Mouse (Mus musculus) thymus, postnatal 0 days (tissue): ENCODE measurements around the gene B3gnt3. TPM values are rescaled to one million over a fixed set of nuclear protein-coding genes. Genes with fewer than 3 reads are reported as not detected.

Experiments
- DNase-seq: peaks from one replicate; pipeline ENCODE4 v3.0.0-alpha.2; 2015; ENCODE audit warnings: low spot score
- polyA plus RNA-seq: library from polyadenylated mRNA; unstranded; fragments of >200 nt; fragmentation: Nextera tagmentation; extraction: Ambion mirVana; gene quantifications from 2 replicates; pipeline ENCODE4 v1.2.1, GENCODE M21; 2015

B3gnt3 gene
- polyA plus RNA-seq, 1 experiment from 2014 or later, result 2.1 TPM

- DNase-seq, result no peak
Observed at GRCm38 (mm10) chr8:71679116-71679515, 22.5 kb downstream of the B3gnt3 start.

DNA sequence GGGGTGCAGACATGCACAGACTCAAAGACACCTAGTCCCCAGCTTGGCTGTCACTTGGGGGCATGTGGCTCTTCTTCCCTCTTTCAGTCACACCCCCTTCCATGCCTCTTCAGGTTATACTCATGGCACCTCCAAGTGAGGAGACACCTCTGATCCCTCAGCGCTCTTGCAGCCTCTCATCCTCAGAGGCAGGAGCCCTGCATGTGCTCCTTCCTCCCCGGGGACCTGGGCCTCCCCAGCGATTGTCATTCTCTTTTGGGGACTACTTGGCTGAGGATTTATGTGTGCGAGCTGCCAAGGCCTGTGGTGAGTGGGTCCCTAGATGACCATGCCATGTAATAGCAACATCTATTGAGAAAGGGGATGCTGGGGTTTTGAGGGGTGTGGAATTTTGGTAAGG, 23.4 kb downstream of the B3gnt3 start:
- DNase-seq, result no peak

DNA sequence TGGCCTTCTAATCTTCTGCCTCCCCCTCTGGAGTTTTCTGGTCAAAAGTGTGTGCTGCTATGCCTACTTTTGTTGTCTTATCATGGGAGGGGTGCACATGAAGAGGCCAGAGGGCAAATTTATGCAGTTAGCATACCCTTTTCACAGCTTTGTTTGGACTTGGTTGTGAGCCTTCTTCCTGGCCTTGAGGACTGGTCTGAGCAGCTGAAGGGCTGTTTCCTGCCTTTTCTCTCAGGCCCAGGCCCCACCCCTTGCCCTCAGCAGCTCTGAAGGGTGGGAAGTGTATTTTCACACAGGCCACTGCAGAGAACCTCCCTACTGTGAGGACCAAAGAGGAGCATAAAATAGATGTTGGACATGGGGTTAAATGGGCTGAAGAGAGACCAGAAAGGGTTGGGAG, 24.0 kb downstream of the B3gnt3 start:
- no peak for DNase-seq

- no peak for DNase-seq
Observed at GRCm38 (mm10) chr8:71676803-71677202, 24.8 kb downstream of the B3gnt3 start.

- peak; percentile 83 for DNase-seq
Observed at GRCm38 (mm10) chr8:71676020-71676741, 25.4 kb downstream of the B3gnt3 start, which contains the start of gene Jak3. Jak3 (plus strand) TSS chr8:71676296.

GRCm38 (mm10) chr8:71675456-71676019, 26.1 kb downstream of the B3gnt3 start:
- DNase-seq, result peak; percentile 34

GRCm38 (mm10) chr8:71674071-71674470, 27.5 kb downstream of the B3gnt3 start:
- no peak for DNase-seq

- no peak for DNase-seq
Observed at GRCm38 (mm10) chr8:71672168-71672735, 29.3 kb downstream of the B3gnt3 start.

DNA sequence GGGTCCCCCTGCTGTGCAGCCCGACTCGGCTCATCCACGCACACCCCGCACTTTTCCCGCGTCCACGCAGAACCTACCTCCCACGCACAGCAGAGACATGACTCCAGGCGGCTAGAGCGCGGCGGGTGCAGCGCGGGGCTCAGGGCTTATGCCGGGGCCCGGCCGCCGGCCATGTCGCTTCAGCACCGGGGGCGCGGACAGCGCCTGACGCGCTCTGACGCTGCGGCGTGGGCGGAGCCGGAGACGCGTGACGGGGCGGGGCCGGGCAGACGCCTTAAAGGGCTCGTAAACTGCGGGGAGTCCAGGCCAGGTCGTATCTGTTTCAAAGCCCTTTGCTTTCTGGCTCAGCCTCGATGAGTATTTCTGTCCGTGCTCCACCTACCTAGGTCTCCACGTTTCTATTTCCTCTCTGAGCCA, 30.0 kb downstream of the B3gnt3 start, which contains the start of gene Unc13a:
Gene Unc13a, minus strand, starts transcription at position 209 of the 417 bp plus-strand sequence.
- DNase-seq, result peak; percentile 92

DNA sequence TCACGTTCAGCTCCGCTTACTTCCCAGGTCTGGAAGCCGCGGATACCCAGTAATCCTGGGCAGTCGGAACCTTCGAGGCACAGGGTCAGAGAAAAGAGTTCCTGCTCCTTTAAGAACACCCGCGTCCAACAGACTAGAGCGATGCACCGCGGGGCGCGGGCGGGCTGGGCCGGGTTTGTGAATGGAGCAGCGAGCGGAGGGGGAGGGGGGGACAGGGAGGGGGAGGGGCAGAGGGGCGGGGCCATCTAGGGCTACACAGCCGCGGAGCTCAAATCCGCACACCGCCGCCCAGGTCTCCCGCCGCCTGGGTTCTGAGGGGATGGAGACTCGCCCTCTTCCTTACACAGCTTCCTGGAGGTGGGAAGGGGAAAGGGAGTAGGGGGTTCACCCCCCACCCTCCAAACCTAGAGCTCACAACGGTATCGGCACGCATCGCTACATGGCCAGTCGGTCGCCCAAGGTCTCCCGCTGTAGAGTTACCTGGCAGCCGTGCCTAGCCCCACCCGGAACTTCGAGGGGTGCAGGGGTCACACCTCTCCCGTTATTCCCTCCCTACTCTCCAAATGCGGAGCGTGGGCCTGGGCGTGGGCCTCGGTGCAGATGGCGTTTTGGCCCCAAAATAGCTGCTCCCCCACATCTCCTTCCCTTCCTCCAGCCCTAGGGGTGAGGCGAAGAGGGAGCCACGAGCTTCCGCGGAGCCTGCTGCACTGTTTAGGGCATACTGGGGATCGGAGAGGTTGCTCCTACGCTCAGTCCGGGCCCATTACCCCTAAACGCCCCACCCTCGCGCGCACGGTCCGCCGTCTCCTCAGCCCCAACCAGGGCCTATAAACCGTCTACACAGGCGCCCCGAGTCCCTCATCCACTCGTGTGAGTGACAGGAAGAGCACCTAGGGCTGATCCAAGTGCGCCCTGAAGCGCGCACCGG, 30.7 kb downstream of the B3gnt3 start:
- DNase-seq, result peak; percentile 40

DNA sequence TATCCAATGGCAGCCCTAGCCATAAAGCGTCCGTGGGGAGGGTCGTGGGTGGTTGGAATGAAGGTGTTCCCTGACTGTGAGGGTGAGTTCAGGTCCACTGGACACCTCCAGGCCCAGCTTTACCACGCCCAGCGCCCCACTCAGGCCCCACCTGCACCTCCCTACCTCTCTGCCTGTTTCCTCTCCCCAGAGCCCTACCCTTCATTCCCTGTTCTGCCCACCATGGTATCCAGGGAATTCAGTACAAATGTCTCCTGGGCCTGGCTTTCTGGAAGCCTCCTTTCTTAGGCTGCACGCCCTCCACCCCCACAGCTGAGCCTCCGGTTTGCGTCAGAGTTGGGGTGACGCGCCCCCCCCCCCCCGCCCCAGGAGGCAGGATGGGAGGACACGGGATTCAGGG, 31.4 kb downstream of the B3gnt3 start:
- no peak for DNase-seq

GRCm38 (mm10) chr8:71668220-71668975, 33.2 kb downstream of the B3gnt3 start:
- DNase-seq, result peak; percentile 44

DNA sequence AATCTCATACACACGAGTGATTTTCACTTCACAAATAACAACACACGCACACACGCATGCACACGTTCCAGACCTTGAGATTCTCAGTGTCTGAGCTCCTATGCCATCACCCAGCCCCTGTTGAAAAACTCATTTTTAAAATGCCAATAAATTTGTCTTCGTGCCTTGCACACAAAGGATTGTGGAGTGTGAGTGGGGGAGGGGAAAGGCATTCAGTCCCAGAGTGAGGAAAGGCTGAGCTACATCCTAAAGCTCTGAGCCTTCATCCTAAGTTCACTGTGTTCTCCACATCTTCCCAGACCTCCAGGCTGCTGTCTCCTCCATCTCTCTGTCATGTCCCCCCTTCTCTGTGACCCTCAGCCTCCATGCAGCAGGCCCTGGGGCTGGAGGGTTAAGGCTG, 34.3 kb downstream of the B3gnt3 start:
- DNase-seq, result no peak

GRCm38 (mm10) chr8:71666855-71667254, 34.7 kb downstream of the B3gnt3 start:
- no peak for DNase-seq

GRCm38 (mm10) chr8:71665331-71666130, 36.1 kb downstream of the B3gnt3 start:
- DNase-seq, result peak; percentile 63

DNA sequence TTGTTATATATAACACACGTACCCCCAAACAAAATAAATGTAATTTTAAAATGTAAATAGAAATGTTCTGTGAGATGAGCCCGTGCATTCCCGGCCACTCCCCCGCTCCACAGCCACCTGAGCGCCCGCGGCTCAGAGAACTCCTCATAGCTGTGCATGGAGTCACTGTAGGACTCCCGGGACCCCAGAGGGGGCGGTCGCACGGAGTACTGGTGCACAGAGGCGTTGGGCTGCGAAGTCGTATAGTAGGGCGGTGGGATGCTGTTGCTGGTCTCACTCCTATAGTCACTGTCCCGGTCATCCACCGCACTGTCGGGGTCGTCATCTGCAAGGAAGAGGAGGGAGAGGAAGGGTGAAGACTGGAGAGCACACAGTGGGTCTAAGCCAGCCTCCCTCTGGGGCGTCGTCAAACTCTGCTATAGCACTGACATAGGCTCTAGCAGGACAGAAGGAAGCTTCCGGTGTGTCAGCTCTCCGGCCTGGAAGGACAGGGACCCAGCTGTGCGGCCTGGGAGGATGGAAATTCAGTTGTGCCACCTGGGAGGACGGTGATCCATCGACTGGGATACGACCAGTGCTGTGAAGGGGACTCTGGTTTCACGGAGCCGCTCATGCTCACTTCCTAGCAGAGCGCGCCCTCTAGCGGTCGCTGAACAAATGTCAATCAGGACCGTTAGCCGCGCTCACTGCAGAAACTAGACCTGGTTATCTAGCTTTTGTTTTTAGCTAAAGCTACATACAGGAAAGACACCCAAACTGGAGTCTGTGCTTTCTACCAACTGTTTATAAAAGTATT, 41.1 kb downstream of the B3gnt3 start:
- DNase-seq, result peak; percentile 85

- DNase-seq, result no peak
Observed at GRCm38 (mm10) chr8:71659751-71660150, 41.8 kb downstream of the B3gnt3 start.

- peak; percentile 28 for DNase-seq
Observed at GRCm38 (mm10) chr8:71658515-71659049, 43.0 kb downstream of the B3gnt3 start.

GRCm38 (mm10) chr8:71657816-71658215, 43.8 kb downstream of the B3gnt3 start:
- DNase-seq, result no peak
